Mouse (Mus musculus): ENCODE results near the gene Zfp219.

Gene Zfp219

GRCm38 (mm10) chr14:52003981-52004495 lies 16.5 kb downstream of the Zfp219 start:
- DNase-seq (ENCODE audit: low spot score in 2 of 2) = peak; percentile 58 to 62

GRCm38 (mm10) chr14:51997483-51997882 lies 23.1 kb downstream of the Zfp219 start:
- DNase-seq (ENCODE audit: low spot score in 2 of 2) = no peak

GRCm38 (mm10) chr14:51996866-51997265 lies 23.7 kb downstream of the Zfp219 start:
- DNase-seq (ENCODE audit: low spot score in 2 of 2) = no peak

GRCm38 (mm10) chr14:51996231-51996841 lies 24.2 kb downstream of the Zfp219 start:
- no peak for DNase-seq (ENCODE audit: low spot score in 2 of 2)

- no peak for DNase-seq (ENCODE audit: low spot score in 2 of 2)
These were observed 25.2 kb downstream of the Zfp219 start for GRCm38 (mm10) chr14:51995219-51995871.

- DNase-seq (ENCODE audit: low spot score in 2 of 2) = no peak
These were observed 26.1 kb downstream of the Zfp219 start for GRCm38 (mm10) chr14:51994453-51994852.

GRCm38 (mm10) chr14:51989461-51989970 lies 31.0 kb downstream of the Zfp219 start:
- DNase-seq (ENCODE audit: low spot score in 2 of 2) = no peak

GRCm38 (mm10) chr14:51988731-51989130 lies 31.8 kb downstream of the Zfp219 start:
- DNase-seq (ENCODE audit: low spot score in 2 of 2) = no peak

GRCm38 (mm10) chr14:51987177-51987576 lies 33.4 kb downstream of the Zfp219 start:
- DNase-seq (ENCODE audit: low spot score in 2 of 2) = no peak

GRCm38 (mm10) chr14:51986153-51986505 lies 34.4 kb downstream of the Zfp219 start:
- DNase-seq (ENCODE audit: low spot score in 2 of 2) = no peak

GRCm38 (mm10) chr14:51985301-51986152 lies 35.0 kb downstream of the Zfp219 start:
- DNase-seq (ENCODE audit: low spot score in 2 of 2) = no peak

- no peak for DNase-seq (ENCODE audit: low spot score in 2 of 2)
These were observed 36.0 kb downstream of the Zfp219 start, which contains the start of gene Arhgef40 for GRCm38 (mm10) chr14:51984247-51985231. Arhgef40 (plus strand) TSS chr14:51984719.

GRCm38 (mm10) chr14:51983855-51984246 lies 36.7 kb downstream of the Zfp219 start:
- DNase-seq (ENCODE audit: low spot score in 2 of 2) = no peak

GRCm38 (mm10) chr14:51983251-51983650 lies 37.3 kb downstream of the Zfp219 start:
- no peak for DNase-seq (ENCODE audit: low spot score in 2 of 2)

- DNase-seq (ENCODE audit: low spot score in 2 of 2) = no peak
These were observed 41.3 kb downstream of the Zfp219 start for GRCm38 (mm10) chr14:51979252-51979651.

GRCm38 (mm10) chr14:51967400-51967799 lies 53.1 kb downstream of the Zfp219 start:
- no peak for DNase-seq (ENCODE audit: low spot score in 2 of 2)

GRCm38 (mm10) chr14:51960316-51960715 lies 60.2 kb downstream of the Zfp219 start:
- no peak for DNase-seq (ENCODE audit: low spot score in 2 of 2)

All from frontal cortex, postnatal 25 days (tissue).